8 mouse cellular contexts compared by ENCODE assay signal in genomic region chr8:12671473-12672055, GRCm38 (mm10). TPM values are rescaled to one million over a fixed set of nuclear protein-coding genes. Genes with fewer than 3 reads are reported as not detected.
DNase-seq lines count a peak whose midpoint lies in the region; ATAC-seq lines count a peak whose summit lies in the region.

No protein-coding gene starts in this region.

- H3K36me3 ChIP-seq in forebrain, embryonic 10.5 days (replicated peaks) = peaks cover 12% of the 10 kb centered on the region; the same call in 1 of the 2 replicates
- H3K36me3 ChIP-seq in limb, embryonic 10.5 days = peaks cover 8% of the 10 kb centered on the region
- no peaks in the 10 kb centered on the region for H3K36me3 ChIP-seq in neural tube, embryonic 12.5 days

- intact Hi-C loops in left cerebral cortex, postnatal 14 days (cut with DNase I) = loop anchor here (5.0 to 10.0 kb wide), 3 partner anchors 34 to 277 kb away; partner anchors contain the start of gene Sox1
- intact Hi-C loops in left cerebral cortex, postnatal 10 days (cut with DNase I) = no loop called here

- peak overlapping the region; percentile 91 for H3K4me2 ChIP-seq in neural tube, embryonic 12.5 days (replicated peaks)

- H3K27ac ChIP-seq in forebrain, embryonic 10.5 days = peak overlapping the region; percentile 95
- peak overlapping the region; percentile 93 for H3K27ac ChIP-seq in limb, embryonic 10.5 days
- 0 out of 2 replicates have a peak overlapping the region, but pooled peaks have one; percentile 2 for H3K27ac ChIP-seq in neural tube, embryonic 12.5 days

- no peaks in the 10 kb centered on the region for H3K9me3 ChIP-seq in forebrain, embryonic 10.5 days
- no peaks in the 10 kb centered on the region for H3K9me3 ChIP-seq in limb, embryonic 10.5 days (replicated peaks)
- H3K9me3 ChIP-seq in neural tube, embryonic 12.5 days = no peaks in the 10 kb centered on the region

- peak overlapping the region; percentile 97 for H3K4me3 ChIP-seq in forebrain, embryonic 10.5 days
- peak overlapping the region; percentile 98 for H3K4me3 ChIP-seq in limb, embryonic 10.5 days
- H3K4me3 ChIP-seq in neural tube, embryonic 12.5 days = peak overlapping the region; percentile 92

- peak; percentile 48 for ATAC-seq in activated CD4-positive, CD25-positive, alpha-beta regulatory T cell, adult 4 months
- peak; percentile 83 for ATAC-seq in neural tube, embryonic 12.5 days (ENCODE audit: low FRiP score, low read depth)

- peaks cover 24% of the 10 kb centered on the region for H3K4me1 ChIP-seq in forebrain, embryonic 10.5 days
- H3K4me1 ChIP-seq in limb, embryonic 10.5 days = peaks cover 19% of the 10 kb centered on the region
- H3K4me1 ChIP-seq in neural tube, embryonic 12.5 days = peaks cover 14% of the 10 kb centered on the region

- peak overlapping the region; percentile 92 for H3K9ac ChIP-seq in neural tube, embryonic 12.5 days

- H3K27me3 ChIP-seq in forebrain, embryonic 10.5 days (ENCODE audit: poor library complexity, severe bottlenecking) = 0 out of 2 replicates have a peak, but pooled peaks cover 3% of the 10 kb centered on the region
- peaks cover 12% of the 10 kb centered on the region; the same call in 1 of the 2 replicates for H3K27me3 ChIP-seq in limb, embryonic 10.5 days (ENCODE audit: low read depth, poor library complexity, severe bottlenecking)
- peaks cover 3% of the 10 kb centered on the region; the same call in 1 of the 2 replicates for H3K27me3 ChIP-seq in neural tube, embryonic 12.5 days (replicated peaks)

- DNase-seq in left cerebral cortex, postnatal 14 days (ENCODE audit: low spot score in 2 of 2) = peak; percentile 11 to 17
- no peak for DNase-seq in left cerebral cortex, postnatal 10 days (ENCODE audit: extremely low spot score in 1 of 2, low spot score in 2 of 2)
- DNase-seq in forebrain, embryonic 10.5 days (ENCODE audit: extremely low spot score, low spot score) = peak; percentile 16
- DNase-seq in limb, embryonic 10.5 days (ENCODE audit: low spot score) = no peak
- DNase-seq in yolk sac, embryonic 10.5 days (ENCODE audit: low spot score) = no peak
- no peak for DNase-seq in ovary, adult 18-20 months (ENCODE audit: low spot score)

- 1% methylated on average over 38 of the region's 38 CpGs for WGBS in forebrain, embryonic 10.5 days
- under 1% methylated on average over 38 of the region's 38 CpGs for WGBS in limb, embryonic 10.5 days
- WGBS in neural tube, embryonic 12.5 days = under 1% methylated on average over 38 of the region's 38 CpGs

RNA-seq across cellular contexts. Expression of gene Tubgcp3, which starts 0.5 kb away (rescaled TPM):
- total RNA-seq in left cerebral cortex, postnatal 14 days (2021) = 10 to 100 TPM; 33.0 to 35.8 TPM
- 10 to 100 TPM; 32.3 to 32.7 TPM for total RNA-seq in left cerebral cortex, postnatal 10 days (2021)
- polyA plus RNA-seq in activated CD4-positive, CD25-positive, alpha-beta regulatory T cell, adult 4 months (2017; shearing (Covaris generic)) = 10 to 100 TPM; 40.4 to 42.8 TPM
- polyA plus RNA-seq in forebrain, embryonic 10.5 days (2016; fragmentation: Nextera tagmentation; extraction: Ambion mirVana) = 60.1 and 62.2 TPM in 2 replicates
- 49.6 and 53.9 TPM in 2 replicates for polyA plus RNA-seq in limb, embryonic 10.5 days (2016; fragmentation: Nextera tagmentation; extraction: Ambion mirVana)
- 43.0 and 50.4 TPM in 2 replicates for polyA plus RNA-seq in neural tube, embryonic 12.5 days (2016; fragmentation: Nextera tagmentation; extraction: Ambion mirVana)

Comparison
In these comparisons a context has a peak if more than half of its experiments do, and no peak if none do; other contexts are left out.
1. DNase-seq: peak in left cerebral cortex, postnatal 14 days (2 of 2) and forebrain, embryonic 10.5 days (single experiment); none in left cerebral cortex, postnatal 10 days (0 of 2), limb, embryonic 10.5 days (single experiment), yolk sac, embryonic 10.5 days (single experiment) and ovary, adult 18-20 months (single experiment).
2. H3K27ac ChIP-seq: peak in every context shown above with its lines; median percentile 95 in forebrain, embryonic 10.5 days; 93 in limb, embryonic 10.5 days; 2 in neural tube, embryonic 12.5 days.
3. Peak in every context shown above with its lines, with median percentiles within 50 percentile points of each other: H3K4me3 ChIP-seq.